Mouse (Mus musculus): ENCODE results near the gene Rbm18.

DNA sequence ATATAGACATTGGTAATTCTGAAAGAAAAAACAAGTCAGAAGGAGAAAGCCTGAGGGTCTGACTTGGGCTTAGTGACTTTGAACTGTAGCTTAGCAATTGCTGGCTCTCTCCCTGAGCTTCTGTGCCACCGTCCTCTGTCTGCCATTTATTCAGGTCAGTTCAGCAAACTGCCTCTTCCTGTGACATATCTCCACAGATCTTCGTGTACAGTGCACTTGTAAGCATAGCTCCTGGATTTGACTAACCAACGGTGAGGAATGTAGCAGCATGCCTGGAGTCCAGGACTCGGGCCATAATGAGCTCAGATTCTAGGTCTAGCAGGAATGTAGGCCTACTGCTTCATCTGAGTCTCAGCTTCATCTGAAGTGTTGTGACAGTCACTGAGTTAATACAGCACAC, 32.6 kb upstream of the Rbm18 start:
- no peak for TF ChIP-seq CTCF (IDR thresholded peaks at IDR 0.05; ENCODE audit: low read depth, low read length)
- no peak for TF ChIP-seq POLR2A (IDR thresholded peaks at IDR 0.05; ENCODE audit: extremely low read depth, insufficient read depth, low read length)

Measured in liver, adult 2 months (tissue).